Mouse (Mus musculus) spleen, postnatal 0 days (tissue): ENCODE data around the gene Bdh1. TPM values are rescaled to one million over a fixed set of nuclear protein-coding genes. Genes with fewer than 3 reads are reported as not detected.

Experiments used
- polyA plus RNA-seq: library from polyadenylated mRNA; unstranded; fragments of >200 nt; fragmentation: Nextera tagmentation; extraction: Ambion mirVana; gene quantifications from 2 replicates; pipeline ENCODE4 v1.2.1, GENCODE M21; 2015

Gene Bdh1
- polyA plus RNA-seq, result 7.3 and 8.0 TPM in 2 replicates

GRCm38 (mm10) chr16:31422000-31422399, at the start of gene Bdh1:
Gene Bdh1 (plus strand): TSS chr16:31422280.

Other genes with a start within 250 kb of the Bdh1 start
- 9.6 and 10.6 TPM in 2 replicates for gene Acap2, start 221.0 kb upstream of the Bdh1 start, polyA plus RNA-seq
- gene Ppp1r2, start 147.0 kb upstream of the Bdh1 start, polyA plus RNA-seq, result 59.2 and 64.2 TPM in 2 replicates
- gene Apod, start 107.5 kb upstream of the Bdh1 start, polyA plus RNA-seq, result 0.24 TPM in 1 of 2 replicates, not detected in the other
- 11.6 and 12.8 TPM in 2 replicates for gene Dlg1, start 241.2 kb downstream of the Bdh1 start, polyA plus RNA-seq